Mouse (Mus musculus) intestine, postnatal 0 days (tissue): Measurements from ENCODE around the gene Tmem230. TPM values are rescaled to one million over a fixed set of nuclear protein-coding genes. Genes with fewer than 3 reads are reported as not detected.
A peak's percentile ranks its signal among the peaks of the same experiment; 100 is the strongest.
"Not testable (repeated sequence)": the region's sequence is repeated elsewhere in the genome, so short reads cannot be mapped to it uniquely, and the experiment has no call there.

Experiments
- ATAC-seq: fragments of 200-750 bp; cut with Nextera tagmentation; 2 replicates; pipeline ENCODE4 v1.8.0; 2017; ENCODE audit warnings: mild to moderate bottlenecking, moderate TSS enrichment, moderate library complexity
- H3K27ac ChIP-seq: fragments of 300-500 bp; sonication (generic); 2 replicates; pipeline ENCODE4 v1.5.1; 2014; ENCODE audit warnings: mild to moderate bottlenecking, low read depth, low read length, moderate library complexity
- H3K27me3 ChIP-seq: fragments of 300-500 bp; sonication (generic); replicated peaks from 2 replicates; pipeline ENCODE4 v1.6.1; 2014; ENCODE audit warnings: low read length, mixed read lengths; ENCODE audit not compliant: control insufficient read depth, insufficient read depth
- H3K36me3 ChIP-seq: fragments of 300-500 bp; sonication (generic); 2 replicates; pipeline ENCODE4 v1.6.1; 2014; ENCODE audit warnings: mild to moderate bottlenecking, moderate library complexity; ENCODE audit not compliant: control insufficient read depth, insufficient read depth
- H3K4me1 ChIP-seq: fragments of 300-500 bp; sonication (generic); replicated peaks from 2 replicates; pipeline ENCODE4 v1.6.1; 2014; ENCODE audit warnings: antibody characterized with exemption, low read length, mixed read lengths; ENCODE audit not compliant: control insufficient read depth, insufficient read depth
- H3K4me2 ChIP-seq: fragments of 300-500 bp; sonication (generic); replicated peaks from 2 replicates; pipeline ENCODE4 v1.6.1; 2014; ENCODE audit warnings: low read depth, mild to moderate bottlenecking, moderate library complexity
- H3K4me3 ChIP-seq: fragments of 300-500 bp; sonication (generic); 2 replicates; pipeline ENCODE4 v1.5.1; 2014; ENCODE audit warnings: low read depth, low read length
- H3K9ac ChIP-seq: fragments of 300-500 bp; sonication (generic); 2 replicates; pipeline ENCODE4 v1.6.1; 2014; ENCODE audit warnings: mild to moderate bottlenecking, low read depth, low read length
- H3K9me3 ChIP-seq: fragments of 300-500 bp; sonication (generic); 2 replicates; pipeline ENCODE4 v1.6.1; 2016; ENCODE audit warnings: mixed run types; ENCODE audit not compliant: control insufficient read depth
- CTCF ChIP-seq: sonication (generic); IDR thresholded peaks from 2 replicates; pipeline ENCODE4 v1.5.1; 2016; ENCODE audit warnings: low read depth, mild to moderate bottlenecking, control low read depth, antibody characterized with exemption, moderate library complexity
- WGBS: fragments of 180-500 bp; shearing (Covaris S2); extraction: QIAGEN DNeasy Blood & Tissue Kit; methylation state at CpG from one replicate; pipeline ENCODE4 v1.1.7; 2014; 5-methylcytosine and 5-hydroxymethylcytosine counted together
- polyA plus RNA-seq: library from polyadenylated mRNA; unstranded; fragments of >200 nt; fragmentation: Nextera tagmentation; extraction: Ambion mirVana; gene quantifications from 2 replicates; pipeline ENCODE4 v1.2.1, GENCODE M21; 2015

Tmem230 gene
- polyA plus RNA-seq: 31.2 and 34.3 TPM in 2 replicates

GRCm38 (mm10) chr2:132247539-132248313 lies at the start of gene Tmem230:
Gene Tmem230, minus strand, starts transcription at chr2:132247807.
- peak; percentile 94 for ATAC-seq
- peak within 1 kb of the TSS; percentile 58 for H3K9ac ChIP-seq
- TF ChIP-seq CTCF: peak; percentile 63
- H3K4me1 ChIP-seq: peaks cover 4% of the 10 kb centered on the region; the same call in 1 of the 2 replicates
- peak within 1 kb of the TSS; percentile 77 for H3K27ac ChIP-seq
- 6% methylated on average over 50 of the region's 50 CpGs for WGBS
- H3K4me3 ChIP-seq: peak within 1 kb of the TSS; percentile 64
- peak within 1 kb of the TSS; percentile 71 for H3K4me2 ChIP-seq
- H3K36me3 ChIP-seq: peaks cover 32% of the 10 kb centered on the region
- no peaks in the 10 kb centered on the region for H3K9me3 ChIP-seq
- H3K27me3 ChIP-seq: no peaks in the 10 kb centered on the region

- H3K36me3 ChIP-seq: peaks cover 38% of the 10 kb centered on the region
- no peak overlapping the region for H3K9ac ChIP-seq
- H3K27me3 ChIP-seq: no peaks in the 10 kb centered on the region
- no peak overlapping the region for H3K4me2 ChIP-seq
- H3K9me3 ChIP-seq: no peaks in the 10 kb centered on the region
- H3K4me3 ChIP-seq: no peak overlapping the region
- H3K4me1 ChIP-seq: no peaks in the 10 kb centered on the region
- H3K27ac ChIP-seq: no peak overlapping the region
- no peak for ATAC-seq
- 91% methylated on average over 10 of the region's 10 CpGs for WGBS
- TF ChIP-seq CTCF: no peak
Observed at GRCm38 (mm10) chr2:132293694-132294450, 46.3 kb upstream of the Tmem230 start.

- H3K4me1 ChIP-seq: no peaks in the 10 kb centered on the region
- no peak overlapping the region for H3K4me3 ChIP-seq
- ATAC-seq: no peak
- 46% methylated on average over 4 of the region's 4 CpGs for WGBS
- no peaks in the 10 kb centered on the region for H3K27me3 ChIP-seq
- no peaks in the 10 kb centered on the region for H3K9me3 ChIP-seq
- no peak overlapping the region for H3K9ac ChIP-seq
- H3K27ac ChIP-seq: no peak overlapping the region
- no peak overlapping the region for H3K4me2 ChIP-seq
- peaks cover 28% of the 10 kb centered on the region for H3K36me3 ChIP-seq
- no peak for TF ChIP-seq CTCF
Observed at GRCm38 (mm10) chr2:132292083-132292482, 44.5 kb upstream of the Tmem230 start.

- no peak for ATAC-seq
- Histone ChIP-seq H3K36me3 (peaks cover 21% of the 10 kb centered on the region), H3K27ac (no peak overlapping the region)
Observed at GRCm38 (mm10) chr2:132291265-132291664, 43.7 kb upstream of the Tmem230 start.

GRCm38 (mm10) chr2:132290808-132291207 lies 43.2 kb upstream of the Tmem230 start:
- Histone ChIP-seq H3K4me3 (no peak overlapping the region), H3K4me1 (no peaks in the 10 kb centered on the region), H3K9me3 (no peaks in the 10 kb centered on the region), H3K27me3 (no peaks in the 10 kb centered on the region), H3K9ac (no peak overlapping the region), H3K27ac (no peak overlapping the region), H3K36me3 (peaks cover 20% of the 10 kb centered on the region), H3K4me2 (no peak overlapping the region)
- ATAC-seq: no peak
- WGBS: 74% methylated on average over 6 of the region's 6 CpGs
- no peak for TF ChIP-seq CTCF

More at GRCm38 (mm10) chr2:132291265-132291664, 43.7 kb upstream of the Tmem230 start:
- Histone ChIP-seq H3K9ac (no peak overlapping the region), H3K9me3 (no peaks in the 10 kb centered on the region), H3K4me2 (no peak overlapping the region), H3K27me3 (no peaks in the 10 kb centered on the region), H3K4me1 (no peaks in the 10 kb centered on the region), H3K4me3 (no peak overlapping the region)
- WGBS: 81% methylated on average over 3 of the region's 3 CpGs
- no peak for TF ChIP-seq CTCF

- H3K36me3 ChIP-seq, H3K4me1 ChIP-seq, H3K4me2 ChIP-seq, H3K27ac ChIP-seq, H3K4me3 ChIP-seq, H3K9me3 ChIP-seq, ATAC-seq, H3K27me3 ChIP-seq, H3K9ac ChIP-seq: not testable (repeated sequence)
- WGBS: 58% methylated on average over 5 of the region's 7 CpGs
Observed at GRCm38 (mm10) chr2:132289213-132289612, 41.6 kb upstream of the Tmem230 start.
